Mouse (Mus musculus) kidney, adult 2 months (tissue): ENCODE measurements at regions not wholly inside any gene's neighbourhood (a gene's known extent, or its start where the extent isn't known, plus 50 kb on each side); places are given as distances from the start of the nearest gene placed in this dataset.

Source experiments
- DNase-seq: peaks from one replicate; pipeline ENCODE4 v3.0.0; 2021
- H3K27ac ChIP-seq: fragments of 200-500 bp; 2 replicates; pipeline ENCODE4 v1.5.1; 2012; ENCODE audit warnings: low read depth, low read length, control low read depth, inconsistent platforms; ENCODE audit not compliant: insufficient read depth
- H3K27me3 ChIP-seq: fragments of 200-500 bp; replicated peaks from 2 replicates; pipeline ENCODE4 v1.6.1; 2012; ENCODE audit warnings: mild to moderate bottlenecking, moderate library complexity, low read length, inconsistent platforms; ENCODE audit not compliant: control insufficient read depth, insufficient read depth
- H3K36me3 ChIP-seq: fragments of 200-500 bp; 2 replicates; pipeline ENCODE4 v1.6.1; 2012; ENCODE audit warnings: mild to moderate bottlenecking, moderate library complexity, low read length, inconsistent platforms; ENCODE audit not compliant: control insufficient read depth, insufficient read depth
- H3K4me1 ChIP-seq: fragments of 200-500 bp; 2 replicates; pipeline ENCODE4 v1.6.1; 2011; ENCODE audit warnings: low read length; ENCODE audit not compliant: control insufficient read depth, insufficient read depth
- H3K4me3 ChIP-seq: fragments of 200-500 bp; 2 replicates; pipeline ENCODE4 v1.5.1; 2011; ENCODE audit warnings: mild to moderate bottlenecking, low read depth, low read length, control low read depth; ENCODE audit not compliant: insufficient read depth
- CTCF ChIP-seq: fragments of 200-500 bp; conservative IDR thresholded peaks from 2 replicates; pipeline ENCODE4 v1.5.1; 2011; ENCODE audit warnings: low read depth, mild to moderate bottlenecking, control low read depth, low read length, moderate library complexity, mixed read lengths; ENCODE audit not compliant: insufficient read depth, insufficient read length
- POLR2A ChIP-seq: fragments of 200-500 bp; IDR thresholded peaks from one replicate; pipeline ENCODE4 v1.6.1; 2011; ENCODE audit warnings: low read depth, low read length, control low read depth
- WGBS: fragments of 180-500 bp; shearing (Covaris S2); methylation state at CpG from one replicate; pipeline ENCODE4 v1.1.7; 2018; 5-methylcytosine and 5-hydroxymethylcytosine counted together

DNA sequence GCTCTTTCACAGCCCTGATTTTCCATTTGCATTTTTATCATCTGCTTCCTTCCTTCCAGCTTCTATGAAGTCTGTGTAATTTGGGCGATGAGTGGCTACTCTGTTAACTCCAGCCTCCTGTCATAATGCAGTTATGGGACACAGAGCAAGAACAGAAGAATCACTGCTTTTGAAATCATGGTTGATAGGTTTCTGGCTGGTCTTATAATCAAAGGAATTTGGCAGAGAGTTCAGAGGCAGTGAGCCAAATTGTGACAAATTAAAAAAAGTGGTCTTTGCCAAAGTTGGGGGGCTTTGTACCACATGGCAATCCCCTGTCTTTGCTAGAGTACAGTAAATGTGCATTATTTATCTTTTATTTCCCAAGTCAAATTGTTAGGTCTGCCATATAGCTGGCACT is 1292.6 kb downstream of the Rapgef2 start:
- no peak overlapping the region for H3K27ac ChIP-seq
- no peak for DNase-seq
- H3K36me3 ChIP-seq: no peaks in the 10 kb centered on the region
- no peaks in the 10 kb centered on the region; the same call in 1 of the 2 replicates for H3K27me3 ChIP-seq
- H3K4me1 ChIP-seq: no peaks in the 10 kb centered on the region
- 59% methylated on average over 1 of the region's 1 CpGs for WGBS
- TF ChIP-seq CTCF: no peak
- TF ChIP-seq POLR2A: no peak
- no peak overlapping the region for H3K4me3 ChIP-seq

DNA sequence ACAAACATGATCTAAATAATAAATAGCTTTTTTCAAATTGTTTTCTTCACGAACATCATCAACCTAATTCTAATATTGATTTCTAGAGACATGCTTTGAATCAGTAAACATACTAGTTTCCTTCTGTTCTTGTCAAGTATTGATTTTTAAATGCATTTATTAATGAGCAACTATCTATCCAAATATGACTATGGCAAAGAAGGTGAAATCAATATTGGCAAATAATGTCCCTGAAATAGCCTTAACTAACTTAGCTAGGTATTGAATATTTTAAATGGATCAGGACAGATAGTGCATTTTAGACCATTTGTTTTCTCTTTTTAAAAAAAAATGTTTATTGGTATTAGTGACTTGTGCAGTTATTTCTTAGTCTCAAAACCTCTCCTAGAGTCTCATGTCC is 1341.5 kb downstream of the Rapgef2 start:
- no peak overlapping the region for H3K27ac ChIP-seq
- no peak for TF ChIP-seq POLR2A
- no peak for TF ChIP-seq CTCF
- H3K27me3 ChIP-seq: no peaks in the 10 kb centered on the region
- H3K36me3 ChIP-seq: no peaks in the 10 kb centered on the region
- DNase-seq: no peak
- no peaks in the 10 kb centered on the region for H3K4me1 ChIP-seq
- H3K4me3 ChIP-seq: no peak overlapping the region
- 81% methylated on average over 1 of the region's 1 CpGs for WGBS

DNA sequence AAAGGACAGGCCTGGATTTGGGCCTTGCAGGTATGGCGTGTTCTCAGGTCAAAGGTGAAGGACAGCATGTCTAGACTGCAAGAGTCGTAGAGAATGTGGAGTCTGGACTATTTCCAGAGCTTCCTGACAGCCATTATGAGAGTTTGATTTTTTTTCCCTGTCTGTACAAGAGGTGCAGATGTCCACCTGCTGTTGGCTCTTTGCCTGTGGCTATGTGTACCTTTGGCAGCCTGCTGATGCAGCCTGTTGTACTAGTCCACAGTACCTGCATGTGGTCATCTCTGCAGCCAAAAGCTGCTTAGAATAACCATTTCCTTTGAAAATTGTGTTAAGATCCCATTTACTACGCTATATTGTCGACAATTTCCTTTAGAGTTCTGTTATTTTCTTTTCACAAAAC is 1389.1 kb downstream of the Rapgef2 start:
- no peaks in the 10 kb centered on the region for H3K36me3 ChIP-seq
- H3K4me1 ChIP-seq: no peaks in the 10 kb centered on the region
- DNase-seq: no peak
- TF ChIP-seq POLR2A (no peak), CTCF (no peak)
- no peaks in the 10 kb centered on the region for H3K27me3 ChIP-seq
- 76% methylated on average over 4 of the region's 4 CpGs for WGBS
- no peak overlapping the region for H3K27ac ChIP-seq
- no peak overlapping the region for H3K4me3 ChIP-seq

DNA sequence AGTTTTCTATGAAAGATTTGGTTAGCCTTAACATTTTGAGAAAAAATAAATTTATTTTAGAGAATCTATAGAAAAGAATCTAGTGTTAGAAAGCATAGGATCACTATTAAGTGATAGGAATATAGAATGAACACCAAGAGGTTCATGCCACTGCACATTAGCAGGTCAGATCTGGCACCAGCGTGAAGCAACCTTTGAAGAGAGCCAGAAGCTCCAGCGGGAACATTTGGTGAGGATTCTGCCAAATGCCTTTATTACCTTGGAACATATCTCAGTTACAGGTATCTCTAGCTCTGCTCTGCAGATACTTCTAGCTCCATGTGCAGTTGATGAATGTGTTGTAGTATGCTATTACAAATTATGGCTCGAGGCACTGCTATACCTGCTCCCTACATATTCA is 1398.7 kb downstream of the Rapgef2 start:
- TF ChIP-seq CTCF: no peak
- no peak for TF ChIP-seq POLR2A

DNA sequence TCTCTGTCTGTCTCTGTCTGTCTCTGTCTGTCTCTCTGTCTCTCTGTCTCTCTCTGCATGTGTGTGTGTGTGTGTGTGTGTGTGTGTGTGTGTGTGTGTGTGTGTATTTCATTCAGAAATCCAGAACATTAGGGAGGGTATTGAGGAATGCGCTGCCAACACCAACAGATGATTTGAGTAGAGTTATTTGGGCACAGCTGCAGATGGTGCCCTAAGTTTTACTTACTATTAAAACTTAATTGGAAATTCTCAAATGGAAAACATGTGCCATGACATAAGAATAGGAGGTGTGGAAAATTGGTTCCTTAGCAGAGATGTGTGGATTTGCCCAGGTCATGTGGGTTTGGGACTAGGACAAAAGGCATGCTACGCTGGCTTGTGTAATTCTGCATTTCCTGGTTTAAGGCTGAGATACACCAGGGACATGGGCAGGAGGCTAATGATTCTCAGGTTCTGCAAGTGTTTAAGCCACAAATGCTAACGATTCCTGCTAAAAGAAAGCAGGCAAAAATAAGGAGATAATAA is 1437.5 kb downstream of the Rapgef2 start:
- no peaks in the 10 kb centered on the region for H3K27me3 ChIP-seq
- H3K36me3 ChIP-seq: no peaks in the 10 kb centered on the region
- no peak overlapping the region for H3K4me3 ChIP-seq
- WGBS: 87% methylated on average over 3 of the region's 3 CpGs
- TF ChIP-seq POLR2A: no peak
- no peak for TF ChIP-seq CTCF
- no peaks in the 10 kb centered on the region for H3K4me1 ChIP-seq
- DNase-seq: no peak
- H3K27ac ChIP-seq: no peak overlapping the region

More for the DNA sequence above, 1398.7 kb downstream of the Rapgef2 start:
- WGBS: 88% methylated on average over 3 of the region's 3 CpGs
- Histone ChIP-seq H3K27ac (no peak overlapping the region), H3K27me3 (no peaks in the 10 kb centered on the region), H3K4me1 (no peaks in the 10 kb centered on the region), H3K36me3 (no peaks in the 10 kb centered on the region), H3K4me3 (no peak overlapping the region)
- no peak for DNase-seq

DNA sequence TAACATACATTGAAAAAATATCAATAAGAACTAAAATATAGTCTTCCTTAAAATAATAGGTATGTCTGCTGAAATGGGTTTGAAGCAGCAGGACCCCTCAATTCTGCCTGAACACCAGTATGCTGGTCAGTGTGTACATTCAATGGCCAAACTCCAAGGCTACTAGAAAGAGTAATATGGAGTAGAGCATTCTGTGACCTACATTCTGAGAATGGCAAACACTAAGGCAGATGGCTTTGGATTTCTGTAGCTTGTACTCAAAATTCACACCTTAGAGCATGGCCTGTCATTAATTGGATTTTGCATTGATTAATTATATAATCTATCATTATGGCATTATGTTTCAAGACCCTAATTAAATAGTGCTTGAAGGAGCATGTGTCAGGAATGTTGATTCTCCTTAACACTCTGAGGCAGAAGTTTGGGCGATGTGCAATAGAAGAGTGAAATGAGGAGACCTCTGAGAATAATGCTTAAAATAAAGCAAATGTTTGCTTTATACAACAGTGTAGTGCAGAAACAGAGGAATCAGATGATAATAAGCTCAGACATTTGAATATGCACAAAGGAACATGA is 1454.0 kb downstream of the Rapgef2 start:
- 90% methylated on average over 1 of the region's 1 CpGs for WGBS
- no peaks in the 10 kb centered on the region for H3K36me3 ChIP-seq
- no peak for DNase-seq
- no peaks in the 10 kb centered on the region for H3K27me3 ChIP-seq
- TF ChIP-seq POLR2A (no peak), CTCF (no peak)
- no peak overlapping the region for H3K4me3 ChIP-seq
- H3K27ac ChIP-seq: no peak overlapping the region
- H3K4me1 ChIP-seq: no peaks in the 10 kb centered on the region

DNA sequence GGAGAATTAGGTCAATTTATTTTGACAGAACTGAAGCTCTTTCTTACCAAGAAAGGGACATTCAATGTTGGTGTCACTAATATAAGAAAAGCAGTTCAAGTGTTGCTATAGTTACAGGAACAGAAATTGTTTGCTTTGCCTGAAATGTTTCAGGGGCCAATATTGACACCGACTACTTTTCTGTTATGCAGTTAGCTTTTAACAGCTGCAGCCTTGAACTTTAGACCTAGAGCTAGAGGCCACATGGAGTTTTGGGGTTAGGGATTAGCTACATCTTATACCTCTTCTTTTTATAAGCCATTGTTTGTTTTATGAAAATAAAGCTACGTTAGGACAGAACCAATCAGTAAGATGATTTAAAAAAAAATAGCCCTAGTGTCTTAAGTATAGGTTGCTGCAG is 1454.6 kb downstream of the Rapgef2 start:
- 57% methylated on average over 2 of the region's 2 CpGs for WGBS
- peak; percentile 41 for DNase-seq
- Histone ChIP-seq H3K36me3 (no peaks in the 10 kb centered on the region), H3K27me3 (no peaks in the 10 kb centered on the region), H3K4me1 (no peaks in the 10 kb centered on the region), H3K27ac (no peak overlapping the region), H3K4me3 (no peak overlapping the region)
- TF ChIP-seq POLR2A (no peak), CTCF (no peak)

DNA sequence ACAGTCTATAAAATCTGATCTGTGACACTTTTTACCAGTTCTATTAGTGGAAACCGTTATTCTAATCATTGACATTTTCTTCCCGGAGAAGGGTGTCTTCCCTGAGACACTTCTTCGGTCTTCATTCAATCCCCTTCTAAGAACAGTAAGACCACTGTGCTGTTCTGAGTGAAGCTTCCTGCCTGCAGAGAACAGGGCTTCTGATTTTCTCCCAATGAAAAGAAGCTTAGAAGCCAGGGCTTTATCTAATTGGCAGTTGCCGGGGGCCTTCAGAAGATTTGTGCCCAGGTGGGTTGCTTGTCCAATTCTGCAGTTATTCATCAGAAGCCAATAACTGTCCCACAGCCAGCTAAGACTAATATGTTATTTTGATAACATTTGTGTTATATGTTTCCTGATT is 1455.1 kb downstream of the Rapgef2 start:
- no peak overlapping the region for H3K4me3 ChIP-seq
- no peaks in the 10 kb centered on the region for H3K4me1 ChIP-seq
- no peak overlapping the region for H3K27ac ChIP-seq
- no peaks in the 10 kb centered on the region for H3K27me3 ChIP-seq
- TF ChIP-seq CTCF (no peak), POLR2A (no peak)
- H3K36me3 ChIP-seq: no peaks in the 10 kb centered on the region
- no peak for DNase-seq
- 87% methylated on average over 4 of the region's 4 CpGs for WGBS
